Mouse (Mus musculus) embryonic facial prominence, embryonic 15.5 days (tissue): ENCODE measurements around the gene 1700123O20Rik. TPM values are rescaled to one million over a fixed set of nuclear protein-coding genes. Genes with fewer than 3 reads are reported as not detected.
A peak's percentile ranks its signal among the peaks of the same experiment; 100 is the strongest.

Experiments
- ATAC-seq: fragments of 200-750 bp; cut with Nextera tagmentation; 2 replicates; pipeline ENCODE4 v1.8.0; 2017; ENCODE audit warnings: low read depth, moderate TSS enrichment; ENCODE audit not compliant: insufficient number of reproducible peaks, low FRiP score, low TSS enrichment
- H3K27ac ChIP-seq: fragments of 300-500 bp; sonication (generic); replicated peaks from 2 replicates; pipeline ENCODE4 v1.5.1; 2015; ENCODE audit warnings: mild to moderate bottlenecking, inconsistent platforms
- H3K27me3 ChIP-seq: fragments of 300-500 bp; sonication (generic); 2 replicates; pipeline ENCODE4 v1.6.1; 2015; ENCODE audit warnings: inconsistent platforms
- H3K36me3 ChIP-seq: fragments of 300-500 bp; sonication (generic); 2 replicates; pipeline ENCODE4 v1.6.1; 2015; ENCODE audit warnings: mild to moderate bottlenecking, inconsistent platforms
- H3K4me1 ChIP-seq: fragments of 300-500 bp; sonication (generic); 2 replicates; pipeline ENCODE4 v1.6.1; 2015; ENCODE audit warnings: inconsistent platforms
- H3K4me2 ChIP-seq: fragments of 300-500 bp; sonication (generic); replicated peaks from 2 replicates; pipeline ENCODE4 v1.6.1; 2015; ENCODE audit warnings: mild to moderate bottlenecking, inconsistent platforms
- H3K4me3 ChIP-seq: fragments of 300-500 bp; sonication (generic); replicated peaks from 2 replicates; pipeline ENCODE4 v1.5.1; 2015; ENCODE audit warnings: mild to moderate bottlenecking, inconsistent platforms
- H3K9ac ChIP-seq: fragments of 300-500 bp; sonication (generic); 2 replicates; pipeline ENCODE4 v1.6.1; 2015; ENCODE audit warnings: inconsistent platforms
- H3K9me3 ChIP-seq: fragments of 300-500 bp; sonication (generic); replicated peaks from 2 replicates; pipeline ENCODE4 v1.6.1; 2016; ENCODE audit warnings: inconsistent platforms
- WGBS: fragments of 180-500 bp; shearing (Covaris S2); methylation state at CpG from one replicate; pipeline ENCODE4 v1.1.7; 2015; 5-methylcytosine and 5-hydroxymethylcytosine counted together
- polyA plus RNA-seq: library from polyadenylated mRNA; unstranded; fragments of >200 nt; fragmentation: Nextera tagmentation; extraction: Ambion mirVana; gene quantifications from 2 replicates; pipeline ENCODE4 v1.2.1, GENCODE M21; 2015

The 1700123O20Rik gene
- polyA plus RNA-seq, 1 experiment from 2014 or later = 74.2 TPM

DNA sequence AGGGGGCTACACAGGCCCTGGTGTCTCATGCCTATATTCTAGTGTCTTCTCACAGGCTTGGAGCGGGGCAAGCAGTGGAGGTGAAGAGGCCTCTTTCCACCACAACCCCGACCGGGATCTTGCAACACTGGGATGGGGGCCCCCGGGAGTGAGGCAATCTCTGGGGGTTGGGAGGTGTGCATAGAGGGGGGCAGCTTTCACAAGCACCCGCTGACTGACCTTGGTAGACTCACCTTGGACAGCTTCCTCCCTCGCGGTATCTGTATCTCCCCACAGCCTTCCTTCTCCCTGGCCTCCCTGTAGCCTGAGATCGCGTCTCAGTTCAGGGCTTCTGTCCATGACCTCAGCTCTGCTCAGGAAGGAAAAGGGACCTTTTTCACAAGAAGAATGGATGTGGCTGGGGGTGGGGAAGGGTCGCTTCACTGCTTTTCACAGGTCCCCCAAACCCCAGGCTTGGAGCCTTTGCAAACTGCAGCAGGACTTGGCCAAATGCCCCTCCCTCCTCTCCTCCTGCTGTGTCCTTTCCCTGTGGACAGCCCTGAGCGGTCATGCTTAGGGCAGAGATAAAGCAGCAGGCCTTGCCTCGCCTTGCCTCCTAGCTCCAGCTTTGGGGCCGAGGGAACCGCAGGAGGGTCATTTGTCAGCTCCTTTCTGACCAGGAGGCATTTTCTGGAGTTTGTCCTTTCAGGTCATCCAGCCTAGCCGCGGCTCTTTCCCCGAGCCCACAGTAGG is 20.7 kb downstream of the 1700123O20Rik start:
- WGBS = 56% methylated on average over 17 of the region's 17 CpGs
- Histone ChIP-seq H3K27ac (no peak overlapping the region), H3K4me3 (no peak overlapping the region), H3K4me2 (no peak overlapping the region), H3K9me3 (no peaks in the 10 kb centered on the region), H3K27me3 (peaks cover 8% of the 10 kb centered on the region; the same call in 1 of the 2 replicates), H3K36me3 (no peaks in the 10 kb centered on the region), H3K4me1 (no peaks in the 10 kb centered on the region), H3K9ac (no peak overlapping the region)
- no peak for ATAC-seq

DNA sequence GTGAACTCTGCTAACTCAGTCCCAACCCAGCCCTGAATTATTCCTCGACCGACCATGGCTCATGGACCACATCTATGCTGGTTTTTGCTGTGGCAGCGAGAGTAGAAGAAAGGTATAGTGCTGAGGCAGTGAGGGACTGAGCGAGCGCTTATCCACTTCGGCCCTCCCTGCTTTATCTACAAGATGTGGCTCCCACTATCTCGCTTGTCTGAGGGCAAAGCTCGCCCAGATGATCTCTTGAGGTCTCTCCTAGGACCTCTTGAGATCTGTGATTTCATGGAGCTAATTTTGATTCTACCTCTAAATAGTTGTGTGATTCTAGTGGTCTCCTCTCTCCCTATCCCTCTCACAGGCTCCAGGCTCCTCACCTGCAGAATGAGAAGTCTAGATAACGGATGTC is 23.0 kb downstream of the 1700123O20Rik start:
- H3K4me2 ChIP-seq = no peak overlapping the region
- H3K4me1 ChIP-seq = peaks cover 5% of the 10 kb centered on the region; the same call in 1 of the 2 replicates
- H3K9ac ChIP-seq = no peak overlapping the region
- H3K4me3 ChIP-seq = no peak overlapping the region
- no peaks in the 10 kb centered on the region for H3K36me3 ChIP-seq
- no peaks in the 10 kb centered on the region for H3K9me3 ChIP-seq
- 80% methylated on average over 9 of the region's 9 CpGs for WGBS
- ATAC-seq = no peak
- no peak overlapping the region for H3K27ac ChIP-seq
- H3K27me3 ChIP-seq = no peaks in the 10 kb centered on the region

DNA sequence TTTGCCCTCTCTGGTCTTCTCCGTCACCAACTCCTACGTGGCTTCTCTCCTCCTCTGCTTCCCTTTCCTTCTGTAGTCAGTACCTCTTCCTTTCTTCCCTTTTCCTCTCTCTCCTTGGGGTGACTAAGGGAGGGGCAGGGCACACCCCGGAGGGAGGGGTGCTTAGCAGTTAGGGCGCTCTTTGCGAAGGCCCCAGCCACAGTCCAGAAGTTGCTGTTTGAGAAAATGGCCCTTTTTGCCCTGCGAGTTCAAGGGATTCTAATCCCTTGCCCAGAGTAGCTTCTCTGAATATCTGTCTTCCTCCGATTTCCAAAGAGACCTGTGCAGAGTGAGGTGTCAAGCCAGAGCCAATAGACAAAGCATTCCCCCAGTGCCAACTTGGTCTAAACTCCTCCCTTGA is 26.1 kb downstream of the 1700123O20Rik start, which contains the start of gene Cebpe:
TSS of gene Cebpe (minus strand) at position 101 of the 400 bp plus-strand sequence.
- ATAC-seq = no peak
- Histone ChIP-seq H3K27ac (no peak within 1 kb of the TSS), H3K27me3 (peaks cover 5% of the 10 kb centered on the region; the same call in 1 of the 2 replicates), H3K4me1 (peaks cover 12% of the 10 kb centered on the region), H3K9ac (no peak within 1 kb of the TSS), H3K9me3 (no peaks in the 10 kb centered on the region), H3K36me3 (no peaks in the 10 kb centered on the region), H3K4me3 (no peak within 1 kb of the TSS), H3K4me2 (no peak within 1 kb of the TSS)
- WGBS = 81% methylated on average over 7 of the region's 7 CpGs

DNA sequence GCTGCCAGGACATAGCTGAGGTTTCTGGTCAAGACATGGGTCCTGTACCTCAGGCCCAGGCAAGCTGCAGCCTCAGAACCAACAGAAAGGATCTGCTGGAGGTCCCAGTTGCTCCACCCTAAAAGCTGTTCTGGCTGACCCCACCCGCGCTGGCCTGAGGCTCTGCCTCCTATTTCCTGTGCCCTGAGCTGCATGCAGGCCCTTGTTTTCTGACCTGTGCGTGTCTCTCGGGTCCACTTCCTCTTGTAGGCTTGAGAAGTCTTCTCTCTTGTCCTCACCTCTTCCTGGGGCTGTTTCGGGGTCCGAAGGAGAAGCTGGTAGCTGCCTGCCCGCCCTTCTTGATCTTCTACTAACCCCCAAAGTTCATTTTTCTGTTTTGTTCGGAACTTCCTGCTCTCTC is 26.8 kb downstream of the 1700123O20Rik start:
- 54% methylated on average over 8 of the region's 8 CpGs for WGBS
- no peaks in the 10 kb centered on the region for H3K9me3 ChIP-seq
- peaks cover 5% of the 10 kb centered on the region; the same call in 1 of the 2 replicates for H3K27me3 ChIP-seq
- no peak overlapping the region for H3K4me2 ChIP-seq
- H3K4me1 ChIP-seq = peaks cover 12% of the 10 kb centered on the region
- H3K36me3 ChIP-seq = no peaks in the 10 kb centered on the region
- no peak for ATAC-seq
- no peak overlapping the region for H3K9ac ChIP-seq
- no peak overlapping the region for H3K27ac ChIP-seq
- no peak overlapping the region for H3K4me3 ChIP-seq

DNA sequence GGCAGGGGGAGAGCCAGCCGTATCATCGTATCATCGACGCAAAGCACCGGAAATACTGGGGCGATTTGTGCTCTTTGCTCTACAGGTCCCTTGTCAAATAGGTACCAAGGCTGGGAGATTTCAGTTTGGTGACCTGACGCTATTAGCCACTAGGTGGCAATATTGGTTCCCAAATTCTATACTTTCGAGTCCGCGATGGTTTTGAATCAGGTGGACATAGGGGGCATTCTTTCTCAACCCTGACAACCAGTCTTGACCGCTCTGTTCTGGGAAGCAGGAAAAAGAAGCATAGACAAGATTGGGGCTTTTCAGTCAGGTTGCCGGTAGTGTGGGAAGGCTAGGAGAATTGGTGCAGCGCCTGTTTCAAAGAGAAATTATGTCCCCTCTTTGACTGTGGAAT is 28.1 kb downstream of the 1700123O20Rik start:
- Histone ChIP-seq H3K36me3 (no peaks in the 10 kb centered on the region), H3K27ac (no peak overlapping the region), H3K27me3 (peaks cover 5% of the 10 kb centered on the region; the same call in 1 of the 2 replicates), H3K4me3 (peak overlapping the region; percentile 39), H3K4me2 (peak overlapping the region; percentile 72), H3K9me3 (no peaks in the 10 kb centered on the region), H3K9ac (0 out of 2 replicates have a peak overlapping the region, but pooled peaks have one; percentile 6), H3K4me1 (peaks cover 12% of the 10 kb centered on the region)
- 0 out of 2 replicates have a peak, but pooled peaks have one; percentile 35 for ATAC-seq
- WGBS = under 1% methylated on average over 13 of the region's 13 CpGs

DNA sequence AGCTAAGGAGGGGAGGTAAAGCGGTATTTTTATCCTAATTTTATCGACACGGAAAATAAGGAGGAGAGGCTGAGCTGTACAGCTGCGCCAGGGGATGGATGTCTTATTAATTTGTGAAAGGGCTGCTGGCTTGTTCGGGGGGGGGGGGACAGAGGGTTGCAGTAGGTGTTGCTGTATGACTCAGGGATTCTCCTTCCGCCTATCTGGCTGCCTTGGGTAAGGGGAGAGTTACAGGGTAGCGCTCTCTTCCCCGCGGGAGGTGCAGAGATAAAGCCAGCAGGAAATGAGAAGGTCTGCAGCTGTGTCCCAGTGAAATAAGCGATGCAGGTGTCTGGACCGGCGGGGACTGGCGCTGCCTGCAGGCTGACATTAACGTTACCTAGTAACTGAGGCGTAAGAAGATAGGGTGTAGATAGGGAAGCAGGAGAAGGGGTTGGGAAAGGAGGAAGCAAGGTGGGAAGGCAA is 28.6 kb downstream of the 1700123O20Rik start:
- Histone ChIP-seq H3K9ac (0 out of 2 replicates have a peak overlapping the region, but pooled peaks have one; percentile 6), H3K4me2 (peak overlapping the region; percentile 72), H3K4me3 (peak overlapping the region; percentile 39), H3K36me3 (no peaks in the 10 kb centered on the region), H3K9me3 (no peaks in the 10 kb centered on the region), H3K27me3 (peaks cover 5% of the 10 kb centered on the region; the same call in 1 of the 2 replicates), H3K4me1 (peaks cover 12% of the 10 kb centered on the region), H3K27ac (no peak overlapping the region)
- 3% methylated on average over 15 of the region's 15 CpGs for WGBS
- ATAC-seq = peak; percentile 21; the same call in 1 of the 2 replicates

DNA sequence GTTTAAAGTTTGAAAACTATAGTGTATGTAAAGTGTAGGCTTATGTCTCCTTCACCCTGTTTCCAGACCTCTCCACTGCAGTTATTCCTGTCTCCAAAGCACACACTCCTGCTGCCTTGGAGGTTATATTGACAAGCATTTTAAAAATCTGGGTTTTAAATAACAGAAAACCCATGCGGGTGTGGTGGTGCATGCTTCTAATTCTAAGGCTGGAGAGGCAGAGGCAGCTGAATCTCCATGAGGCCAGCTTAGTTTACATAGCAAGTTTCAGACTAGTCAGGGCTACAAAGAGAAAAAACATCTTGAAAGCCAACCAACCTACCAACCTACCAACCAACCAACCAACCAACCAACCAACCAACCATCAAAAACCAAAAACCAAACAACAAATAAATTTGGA is 29.4 kb downstream of the 1700123O20Rik start:
- Histone ChIP-seq H3K9me3 (no peaks in the 10 kb centered on the region), H3K9ac (no peak overlapping the region), H3K4me3 (no peak overlapping the region), H3K36me3 (no peaks in the 10 kb centered on the region), H3K27me3 (peaks cover 5% of the 10 kb centered on the region; the same call in 1 of the 2 replicates), H3K4me1 (peaks cover 12% of the 10 kb centered on the region), H3K27ac (no peak overlapping the region), H3K4me2 (no peak overlapping the region)
- ATAC-seq = no peak
- WGBS = 53% methylated on average over 1 of the region's 1 CpGs

DNA sequence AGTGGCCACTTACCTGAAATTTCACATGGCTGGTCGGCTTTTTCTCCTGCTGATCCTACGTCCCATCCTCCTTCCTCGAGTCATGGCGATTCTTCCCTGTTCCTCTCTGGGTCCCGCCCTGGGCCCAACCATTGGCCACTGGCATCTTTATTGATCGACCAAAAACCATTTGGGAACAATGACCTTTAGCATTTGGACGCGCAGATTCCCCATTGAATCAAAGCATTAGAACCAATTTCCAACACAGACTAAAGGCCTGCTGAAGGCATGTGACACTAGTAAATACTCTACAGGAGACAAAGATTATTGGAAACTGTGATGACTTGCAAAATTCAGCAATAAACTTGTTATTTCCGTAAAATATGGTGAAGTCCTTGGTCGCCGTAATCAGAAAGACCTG is 34.0 kb downstream of the 1700123O20Rik start:
- 90% methylated on average over 11 of the region's 11 CpGs for WGBS
- Histone ChIP-seq H3K4me1 (no peaks in the 10 kb centered on the region), H3K4me2 (no peak overlapping the region), H3K4me3 (no peak overlapping the region), H3K9ac (no peak overlapping the region), H3K27ac (no peak overlapping the region), H3K9me3 (no peaks in the 10 kb centered on the region), H3K27me3 (0 out of 2 replicates have a peak, but pooled peaks cover under 1% of the 10 kb centered on the region), H3K36me3 (no peaks in the 10 kb centered on the region)
- no peak for ATAC-seq

DNA sequence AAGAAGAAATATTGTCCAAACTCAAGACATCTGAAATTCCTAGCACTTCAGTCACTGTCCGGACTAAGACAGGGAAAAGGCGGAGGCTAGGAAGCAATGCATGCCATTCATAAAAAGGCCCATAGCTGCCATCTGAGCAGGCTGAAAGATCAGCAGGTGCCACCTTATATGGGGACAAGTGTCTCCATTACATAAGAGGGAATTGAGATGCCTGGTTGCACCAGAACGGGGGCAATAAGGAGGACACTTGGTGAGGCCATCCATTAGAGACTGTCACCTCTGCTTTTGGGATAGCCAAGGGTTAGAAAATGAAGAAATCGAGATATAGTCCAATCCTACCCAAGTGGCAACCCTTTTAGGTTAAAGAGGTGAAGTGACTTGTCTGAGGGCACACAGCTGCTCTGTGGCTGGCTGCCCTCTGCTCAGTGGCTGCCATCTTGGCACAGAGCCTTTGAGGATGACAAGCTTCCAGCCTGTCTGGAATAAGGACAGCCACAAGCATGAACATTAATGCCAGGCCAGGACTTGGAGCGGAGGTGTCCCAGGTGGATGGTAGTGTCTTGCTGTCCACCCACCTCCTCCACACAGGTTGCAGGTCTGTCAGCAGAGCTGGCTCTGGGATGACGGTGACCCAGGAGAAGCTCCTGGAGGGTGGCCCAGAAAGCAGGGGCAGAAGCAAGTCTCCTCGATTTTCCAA is 34.8 kb downstream of the 1700123O20Rik start:
- Histone ChIP-seq H3K4me3 (no peak overlapping the region), H3K9ac (no peak overlapping the region), H3K27ac (no peak overlapping the region), H3K4me2 (no peak overlapping the region), H3K9me3 (no peaks in the 10 kb centered on the region), H3K36me3 (no peaks in the 10 kb centered on the region), H3K27me3 (no peaks in the 10 kb centered on the region), H3K4me1 (no peaks in the 10 kb centered on the region)
- WGBS = 80% methylated on average over 7 of the region's 7 CpGs
- no peak for ATAC-seq

DNA sequence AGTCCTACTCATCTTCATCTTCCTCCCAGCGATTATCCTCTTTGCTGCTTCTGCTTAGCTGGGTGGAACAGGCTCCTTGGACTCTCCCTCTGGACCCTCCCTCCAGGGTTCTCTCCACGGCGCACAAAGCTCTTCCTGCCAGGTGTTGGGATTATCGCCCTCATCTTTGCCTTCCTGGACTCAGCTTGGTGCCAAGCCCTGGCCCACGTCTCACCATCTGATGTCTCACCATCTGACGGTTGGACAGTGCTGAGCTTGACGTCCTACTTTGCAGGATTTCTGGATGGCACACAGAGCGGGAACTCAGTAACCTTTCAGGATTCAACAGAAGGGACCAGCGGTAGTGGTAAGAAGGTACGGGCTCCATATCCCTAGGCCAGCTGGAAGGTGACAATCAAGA is 35.7 kb downstream of the 1700123O20Rik start:
- WGBS = 72% methylated on average over 10 of the region's 10 CpGs
- H3K9me3 ChIP-seq = no peaks in the 10 kb centered on the region
- H3K4me1 ChIP-seq = no peaks in the 10 kb centered on the region
- H3K36me3 ChIP-seq = no peaks in the 10 kb centered on the region
- H3K27me3 ChIP-seq = no peaks in the 10 kb centered on the region
- ATAC-seq = no peak
- no peak overlapping the region for H3K4me2 ChIP-seq
- no peak overlapping the region for H3K9ac ChIP-seq
- H3K27ac ChIP-seq = no peak overlapping the region
- H3K4me3 ChIP-seq = no peak overlapping the region

DNA sequence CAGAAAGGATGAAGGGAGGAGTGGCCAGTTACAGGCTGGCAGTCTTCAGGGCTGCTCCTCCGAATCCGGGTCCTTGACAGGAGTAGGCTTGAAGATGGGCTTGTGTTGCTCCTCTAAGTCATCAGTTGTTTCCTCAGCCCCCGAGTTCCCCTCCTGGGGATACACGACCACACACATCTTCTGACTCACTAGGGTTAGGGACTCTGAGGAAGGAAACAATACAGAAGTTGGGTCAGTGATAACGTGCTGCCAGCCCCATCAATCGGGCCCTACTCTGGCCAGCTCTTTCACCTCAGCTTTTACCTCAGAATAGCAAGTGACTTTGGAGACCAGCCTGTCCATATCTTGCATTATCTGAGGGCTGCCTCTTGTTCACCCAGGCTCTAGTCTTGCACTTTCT is 38.0 kb downstream of the 1700123O20Rik start:
- Histone ChIP-seq H3K27ac (no peak overlapping the region), H3K9me3 (no peaks in the 10 kb centered on the region), H3K4me3 (no peak overlapping the region), H3K4me2 (no peak overlapping the region), H3K4me1 (no peaks in the 10 kb centered on the region), H3K9ac (no peak overlapping the region), H3K27me3 (no peaks in the 10 kb centered on the region), H3K36me3 (no peaks in the 10 kb centered on the region)
- WGBS = 72% methylated on average over 6 of the region's 6 CpGs
- no peak for ATAC-seq
